Mouse (Mus musculus) myocyte (in vitro differentiated cells): Measurements from ENCODE around the gene Aldh1b1.
A peak's percentile ranks its signal among the peaks of the same experiment; 100 is the strongest.

ENCODE experiments used
- E2F4 ChIP-seq: IDR thresholded peaks from one replicate; pipeline ENCODE4 v1.6.1; 2011; ENCODE audit warnings: mild to moderate bottlenecking, control low read depth, moderate library complexity; ENCODE audit not compliant: insufficient read depth
- MYOD1 ChIP-seq, 3 experiments: IDR thresholded peaks; one replicate each; pipeline ENCODE4 v1.6.1; 2011; ENCODE audit warnings: control low read depth in 2 of 3, low read depth in 2 of 3, mild to moderate bottlenecking in 2 of 3, moderate library complexity in 1 of 3; ENCODE audit not compliant: insufficient read length in 2 of 3, control insufficient read depth in 1 of 3
- POLR2A ChIP-seq: IDR thresholded peaks from one replicate; pipeline ENCODE4 v1.6.1; 2011; ENCODE audit warnings: low read depth, mild to moderate bottlenecking, control low read depth, moderate library complexity; ENCODE audit not compliant: insufficient read length
- USF1 ChIP-seq: IDR thresholded peaks from one replicate; pipeline ENCODE4 v1.6.1; 2011; ENCODE audit warnings: low read depth, mild to moderate bottlenecking, control low read depth, moderate library complexity

- TF ChIP-seq POLR2A (no peak), E2F4 (no peak), MYOD1 (IDR thresholded peaks at IDR 0.05; ENCODE audit: control insufficient read depth in 1 of 3, insufficient read length in 2 of 3, low read depth in 2 of 3) (peak in 1 of 3 experiments; percentile 41), USF1 (no peak)
Measured at GRCm38 (mm10) chr4:45851640-45852051, 52.8 kb downstream of the Aldh1b1 start.
